Mouse (Mus musculus) forebrain, embryonic 13.5 days (tissue): ENCODE results near the gene Gm9780. TPM values are rescaled to one million over a fixed set of nuclear protein-coding genes. Genes with fewer than 3 reads are reported as not detected.
"Not testable (repeated sequence)": the region's sequence is repeated elsewhere in the genome, so short reads cannot be mapped to it uniquely, and the experiment has no call there.

ENCODE experiments used
- ATAC-seq: fragments of 200-750 bp; cut with Nextera tagmentation; 2 replicates; pipeline ENCODE4 v1.8.0; 2017
- H3K27ac ChIP-seq: fragments of 300-500 bp; sonication (generic); 2 replicates; pipeline ENCODE4 v1.5.1; 2015; ENCODE audit warnings: inconsistent platforms, mild to moderate bottlenecking, moderate library complexity
- H3K27me3 ChIP-seq: fragments of 300-500 bp; sonication (generic); 2 replicates; pipeline ENCODE4 v1.6.1; 2015; ENCODE audit warnings: mild to moderate bottlenecking, inconsistent platforms
- H3K36me3 ChIP-seq: fragments of 300-500 bp; sonication (generic); 2 replicates; pipeline ENCODE4 v1.6.1; 2015; ENCODE audit warnings: mild to moderate bottlenecking, inconsistent platforms; ENCODE audit not compliant: poor library complexity, severe bottlenecking
- H3K4me1 ChIP-seq: fragments of 300-500 bp; sonication (generic); 2 replicates; pipeline ENCODE4 v1.6.1; 2015; ENCODE audit warnings: inconsistent platforms
- H3K4me2 ChIP-seq: fragments of 300-500 bp; sonication (generic); 2 replicates; pipeline ENCODE4 v1.6.1; 2015; ENCODE audit warnings: inconsistent platforms, mild to moderate bottlenecking, moderate library complexity
- H3K4me3 ChIP-seq: fragments of 300-500 bp; sonication (generic); 2 replicates; pipeline ENCODE4 v1.5.1; 2015; ENCODE audit warnings: mild to moderate bottlenecking, inconsistent platforms
- H3K9ac ChIP-seq: fragments of 300-500 bp; sonication (generic); 2 replicates; pipeline ENCODE4 v1.6.1; 2015; ENCODE audit warnings: mild to moderate bottlenecking, inconsistent platforms
- H3K9me3 ChIP-seq: fragments of 300-500 bp; sonication (generic); replicated peaks from 2 replicates; pipeline ENCODE4 v1.6.1; 2016; ENCODE audit warnings: inconsistent platforms
- WGBS: fragments of 180-500 bp; shearing (Covaris S2); methylation state at CpG from one replicate; pipeline ENCODE4 v1.1.7; 2015; 5-methylcytosine and 5-hydroxymethylcytosine counted together
- polyA plus RNA-seq: library from polyadenylated mRNA; unstranded; fragments of >200 nt; fragmentation: Nextera tagmentation; extraction: Ambion mirVana; gene quantifications from 2 replicates; pipeline ENCODE4 v1.2.1, GENCODE M21; 2015

Gene Gm9780
- polyA plus RNA-seq, 1 experiment from 2014 or later = 4.4 TPM

DNA sequence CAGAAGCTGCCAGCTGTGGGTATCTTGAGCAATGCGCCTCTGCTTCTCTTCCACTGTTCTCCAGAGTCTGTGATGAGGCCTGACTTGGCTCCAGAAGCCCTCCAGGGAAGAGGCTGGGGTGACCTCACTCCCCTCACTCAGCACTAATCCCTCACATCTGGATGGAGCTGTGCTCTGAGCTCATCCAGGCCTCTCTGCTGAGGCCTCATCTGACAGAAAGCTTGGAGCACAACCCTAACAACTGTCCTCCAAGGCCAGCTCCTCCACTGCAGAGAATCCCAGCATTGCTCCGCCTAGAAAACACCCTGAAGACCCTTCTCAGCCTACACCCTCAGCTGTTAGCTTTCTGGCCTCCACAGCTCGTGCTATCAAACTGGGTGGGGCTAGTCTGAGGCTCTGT lies 8.1 kb downstream of the Gm9780 start:
- not testable (repeated sequence) for ATAC-seq, H3K27ac ChIP-seq, H3K4me2 ChIP-seq, H3K27me3 ChIP-seq, H3K9ac ChIP-seq, H3K4me1 ChIP-seq, H3K36me3 ChIP-seq, H3K4me3 ChIP-seq, H3K9me3 ChIP-seq
- WGBS = no CpG with 5 or more reads among the region's 3 CpGs

GRCm38 (mm10) chr14:26025653-26026052 lies 16.9 kb downstream of the Gm9780 start:
- H3K9ac ChIP-seq, H3K36me3 ChIP-seq, ATAC-seq, H3K4me3 ChIP-seq, H3K4me2 ChIP-seq, H3K27me3 ChIP-seq, H3K27ac ChIP-seq, H3K9me3 ChIP-seq, H3K4me1 ChIP-seq: not testable (repeated sequence)
- WGBS = no CpG with 5 or more reads among the region's 12 CpGs

DNA sequence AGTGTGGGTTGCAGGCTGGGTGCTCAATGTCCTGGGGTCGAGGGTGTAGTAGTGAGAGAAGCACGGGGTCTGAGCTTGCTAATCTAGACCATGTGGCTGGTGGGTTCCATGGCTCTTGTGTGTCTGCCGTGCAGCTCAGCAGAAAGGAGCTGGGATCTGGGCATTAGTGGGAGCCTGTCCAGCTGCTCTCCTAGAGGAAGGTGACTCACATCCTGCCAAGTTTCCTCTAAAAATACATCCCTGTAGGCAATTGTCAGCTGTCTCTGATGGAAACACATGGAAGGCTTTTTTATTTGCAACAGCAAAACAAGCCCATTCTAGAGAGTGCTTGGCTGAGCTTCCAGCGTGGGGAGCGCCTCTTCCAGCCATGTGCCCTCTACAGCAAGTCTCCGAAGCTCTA lies 19.7 kb downstream of the Gm9780 start:
- not testable (repeated sequence) for H3K9me3 ChIP-seq, H3K9ac ChIP-seq, H3K27me3 ChIP-seq, H3K4me2 ChIP-seq, H3K36me3 ChIP-seq, ATAC-seq, H3K4me3 ChIP-seq, H3K27ac ChIP-seq, H3K4me1 ChIP-seq
- no CpG with 5 or more reads among the region's 6 CpGs for WGBS

DNA sequence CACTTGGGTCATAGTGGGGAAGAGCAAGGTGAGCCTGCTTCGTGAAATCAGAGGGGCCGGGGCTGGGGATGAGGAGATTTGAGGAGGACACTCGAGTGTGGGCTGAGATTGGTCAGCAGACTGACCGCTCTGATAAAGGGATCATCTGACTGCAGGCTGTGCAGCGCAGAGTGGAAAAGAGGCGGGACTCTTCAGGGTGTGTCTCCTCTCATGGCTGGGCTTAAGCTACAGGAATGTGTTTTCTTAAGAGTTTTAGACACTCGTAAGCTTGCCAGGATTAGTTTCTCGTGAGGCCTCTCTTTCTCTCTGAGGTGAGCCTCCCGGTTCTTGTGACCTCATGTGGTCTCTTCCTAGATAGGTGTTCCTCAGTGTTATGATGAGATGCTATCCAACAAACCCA lies 21.0 kb downstream of the Gm9780 start:
- WGBS = no CpG with 5 or more reads among the region's 9 CpGs
- not testable (repeated sequence) for H3K4me3 ChIP-seq, H3K36me3 ChIP-seq, H3K4me1 ChIP-seq, H3K9me3 ChIP-seq, H3K4me2 ChIP-seq, H3K27ac ChIP-seq, H3K27me3 ChIP-seq, H3K9ac ChIP-seq, ATAC-seq

DNA sequence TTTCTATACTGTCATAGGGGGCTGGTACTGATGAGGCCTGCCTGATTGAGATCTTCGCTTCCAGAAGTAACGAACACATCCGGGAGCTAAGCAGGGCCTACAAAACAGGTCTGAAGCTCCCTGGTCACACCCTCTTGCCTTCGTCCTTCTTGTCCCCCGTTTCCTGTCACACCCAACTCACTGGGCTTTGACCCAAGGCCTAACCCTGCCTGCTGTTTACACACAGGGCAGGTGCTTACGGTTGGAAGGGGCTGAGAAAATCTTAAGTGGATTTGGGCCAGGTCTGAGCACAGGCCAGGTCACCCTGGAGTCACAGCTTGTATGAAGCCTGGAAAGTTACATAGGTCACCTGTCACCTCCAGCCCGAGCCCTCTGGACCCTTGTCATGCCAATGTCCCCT lies 26.1 kb downstream of the Gm9780 start:
- not testable (repeated sequence) for H3K4me1 ChIP-seq, H3K27me3 ChIP-seq, H3K4me2 ChIP-seq, H3K27ac ChIP-seq, H3K36me3 ChIP-seq, ATAC-seq, H3K4me3 ChIP-seq, H3K9ac ChIP-seq, H3K9me3 ChIP-seq
- WGBS = no CpG with 5 or more reads among the region's 7 CpGs

- not testable (repeated sequence) for H3K36me3 ChIP-seq, H3K4me1 ChIP-seq, H3K4me2 ChIP-seq, ATAC-seq, H3K27me3 ChIP-seq, H3K9ac ChIP-seq, H3K4me3 ChIP-seq, H3K27ac ChIP-seq, H3K9me3 ChIP-seq
- no CpG with 5 or more reads among the region's 2 CpGs for WGBS
Observed at GRCm38 (mm10) chr14:26007462-26007861, 35.0 kb downstream of the Gm9780 start.

DNA sequence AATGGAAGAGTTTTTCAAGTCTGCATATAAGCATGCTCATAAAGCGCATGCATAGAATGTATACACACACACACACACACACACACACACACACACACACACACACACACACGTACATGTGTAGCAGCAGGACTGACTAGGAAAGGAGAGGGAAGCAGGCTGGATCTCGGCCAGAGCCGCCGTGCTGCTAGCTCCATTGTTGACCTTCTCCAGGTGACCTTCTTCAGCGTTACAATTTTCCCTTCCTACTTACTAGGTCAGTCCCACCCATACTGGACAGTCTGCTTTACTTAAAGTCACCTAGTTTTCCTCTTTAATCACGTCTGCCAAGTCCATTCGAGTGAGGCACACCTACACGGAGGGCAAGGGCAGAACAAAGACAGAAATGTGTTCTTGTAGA lies 60.6 kb downstream of the Gm9780 start:
- H3K4me1 ChIP-seq, H3K4me2 ChIP-seq, H3K36me3 ChIP-seq, H3K27me3 ChIP-seq, H3K27ac ChIP-seq, ATAC-seq, H3K4me3 ChIP-seq, H3K9me3 ChIP-seq, H3K9ac ChIP-seq: not testable (repeated sequence)
- 76% methylated on average over 6 of the region's 9 CpGs for WGBS

DNA sequence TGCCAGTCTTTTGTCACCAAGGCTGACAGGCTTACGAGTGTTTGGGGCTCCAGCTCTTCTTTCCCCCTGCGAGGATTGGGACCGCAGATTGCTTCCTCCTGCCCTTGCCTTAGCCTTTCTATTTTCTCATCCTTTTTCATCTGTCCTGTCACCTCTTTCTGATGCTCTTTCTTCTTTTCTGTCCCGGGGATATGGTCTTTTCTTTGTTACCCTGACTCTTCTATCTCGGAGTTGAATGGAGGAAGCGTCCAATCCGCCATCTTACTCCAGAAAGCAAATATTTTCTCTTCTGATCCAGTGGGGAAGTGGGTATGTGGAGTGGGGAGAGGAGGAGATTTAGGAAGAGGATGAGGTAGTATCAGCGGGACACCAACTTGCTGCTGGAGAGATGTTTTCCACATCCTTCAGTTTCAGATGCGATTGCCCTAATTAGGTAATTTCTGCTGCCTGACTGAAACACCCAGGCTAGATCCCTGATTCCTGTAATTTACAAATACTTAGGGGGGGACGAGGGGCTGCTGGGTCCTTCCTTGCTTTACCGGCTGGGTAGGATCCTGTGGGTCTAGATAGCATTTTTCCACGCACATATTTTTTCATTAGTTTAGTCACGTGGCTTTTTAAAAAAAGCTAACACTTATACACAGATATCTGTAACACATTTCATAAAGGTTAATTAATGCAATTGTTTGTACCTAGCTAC lies 63.1 kb downstream of the Gm9780 start:
- not testable (repeated sequence) for H3K27me3 ChIP-seq, H3K9me3 ChIP-seq, H3K4me1 ChIP-seq, H3K36me3 ChIP-seq
- ATAC-seq = peak; percentile 67
- 0% methylated on average over 6 of the region's 13 CpGs for WGBS
- Histone ChIP-seq H3K4me3 (peak overlapping the region; percentile 29), H3K9ac (peak overlapping the region; percentile 55), H3K4me2 (peak overlapping the region; percentile 50), H3K27ac (peak overlapping the region; percentile 91)

DNA sequence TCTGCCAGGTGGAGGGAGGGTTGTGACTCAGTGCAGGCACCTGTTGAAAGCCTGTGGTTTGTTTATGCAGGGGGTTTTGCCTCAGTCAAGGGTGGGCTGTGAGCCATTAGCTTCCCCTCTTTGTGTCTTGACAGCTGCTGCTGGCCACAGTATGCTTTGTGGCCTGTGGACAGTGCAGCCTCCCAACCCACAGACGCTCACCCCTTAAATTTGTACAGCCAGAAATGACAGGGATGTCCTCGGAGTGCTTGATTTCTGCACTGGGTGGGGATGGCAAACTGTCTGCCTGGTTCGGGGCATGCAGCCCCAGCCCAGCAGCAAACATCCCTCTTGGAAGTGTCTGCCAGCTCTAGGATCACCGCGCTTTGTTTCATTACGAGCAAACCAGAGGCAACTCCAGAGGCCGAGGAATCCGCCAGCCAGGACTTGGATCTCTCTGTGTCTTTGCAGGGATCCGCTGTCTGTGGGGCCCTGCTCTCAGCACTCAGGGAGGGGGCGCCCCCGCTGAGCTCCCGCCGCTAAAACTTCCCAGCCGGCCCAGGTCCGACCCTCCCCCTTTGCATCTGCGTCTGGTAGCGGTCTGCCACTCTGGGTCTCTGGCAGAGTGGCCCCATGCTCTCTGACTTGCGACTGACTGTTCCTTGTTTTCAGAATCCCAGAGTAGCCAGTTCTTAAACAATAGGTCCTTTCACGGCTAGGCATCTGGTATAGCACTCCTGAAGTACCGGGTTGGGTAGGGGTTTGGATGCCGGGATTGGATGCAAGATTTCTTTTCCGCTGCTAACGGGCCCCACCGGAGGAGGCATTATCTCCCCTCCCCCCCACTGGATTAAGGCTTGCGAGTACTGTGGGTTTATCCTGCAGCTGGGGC lies 63.9 kb downstream of the Gm9780 start, which contains the start of gene Duxbl1:
Gene Duxbl1 (plus strand): TSS at position 207 of the 871 bp plus-strand sequence.
- not testable (repeated sequence) for H3K4me1 ChIP-seq, H3K9me3 ChIP-seq, H3K36me3 ChIP-seq, H3K27me3 ChIP-seq
- Histone ChIP-seq H3K27ac (peak within 1 kb of the TSS; percentile 91), H3K9ac (peak within 1 kb of the TSS; percentile 55), H3K4me2 (peak within 1 kb of the TSS; percentile 50), H3K4me3 (peak within 1 kb of the TSS; percentile 29)
- WGBS = no CpG with 5 or more reads among the region's 25 CpGs
- ATAC-seq = peak; percentile 93

Other genes with a start within 250 kb of the Gm9780 start
- 1.8 and 2.1 TPM in 2 replicates for gene Anxa11, start 200.6 kb downstream of the Gm9780 start, polyA plus RNA-seq
- gene Plac9a, start 139.6 kb downstream of the Gm9780 start, polyA plus RNA-seq = not detected in 2 replicates
- gene Tmem254a, start 115.0 kb downstream of the Gm9780 start, polyA plus RNA-seq = 2.5 and 3.4 TPM in 2 replicates
- gene Cphx1, start 104.4 kb downstream of the Gm9780 start, polyA plus RNA-seq = not detected in 2 replicates
- 3.5 and 4.1 TPM in 2 replicates for gene Duxbl1, start 64.1 kb downstream of the Gm9780 start, polyA plus RNA-seq
- gene Tmem254c, start 24.6 kb upstream of the Gm9780 start, polyA plus RNA-seq = 13.1 and 14.4 TPM in 2 replicates
- not detected in 2 replicates for gene Cphx2, start 38.8 kb upstream of the Gm9780 start, polyA plus RNA-seq
- not detected in 2 replicates for gene Cphx3, start 39.6 kb upstream of the Gm9780 start, polyA plus RNA-seq
- gene Duxbl2, start 75.6 kb upstream of the Gm9780 start, polyA plus RNA-seq = 0.45 TPM in 1 of 2 replicates, not detected in the other
- 1.6 and 2.3 TPM in 2 replicates for gene Plac9b, start 139.8 kb upstream of the Gm9780 start, polyA plus RNA-seq
- 14.4 and 17.2 TPM in 2 replicates for gene Tmem254b, start 164.3 kb upstream of the Gm9780 start, polyA plus RNA-seq
- 4.6 and 4.7 TPM in 2 replicates for gene Duxbl3, start 215.3 kb upstream of the Gm9780 start, polyA plus RNA-seq